Mouse (Mus musculus) cerebellum, adult 2 months (tissue): Measurements from ENCODE around the gene Ncoa4. TPM values are rescaled to one million over a fixed set of nuclear protein-coding genes. Genes with fewer than 3 reads are reported as not detected.
"Not testable (repeated sequence)": the region's sequence is repeated elsewhere in the genome, so short reads cannot be mapped to it uniquely, and the experiment has no call there.

Experiments used
- DNase-seq, 2 experiments: peaks; one replicate each; pipeline ENCODE4 v3.0.0; 2021
- H3K27ac ChIP-seq: fragments of 200-500 bp; 2 replicates; pipeline ENCODE4 v1.5.1; 2012; ENCODE audit warnings: low read length, control low read depth, inconsistent platforms; ENCODE audit not compliant: insufficient read depth
- H3K27me3 ChIP-seq: fragments of 200-500 bp; 2 replicates; pipeline ENCODE4 v1.6.1; 2012; ENCODE audit warnings: inconsistent platforms, mild to moderate bottlenecking, low read length, moderate library complexity; ENCODE audit not compliant: control insufficient read depth, insufficient read depth
- H3K4me1 ChIP-seq: fragments of 200-500 bp; 2 replicates; pipeline ENCODE4 v1.6.1; 2011; ENCODE audit warnings: low read length; ENCODE audit not compliant: control insufficient read depth, insufficient read depth
- H3K4me3 ChIP-seq: fragments of 200-500 bp; replicated peaks from 2 replicates; pipeline ENCODE3; 2011; ENCODE audit warnings: mild to moderate bottlenecking, low read depth, low read length, control low read depth; ENCODE audit not compliant: insufficient read depth
- CTCF ChIP-seq: fragments of 200-500 bp; IDR thresholded peaks from 2 replicates; pipeline ENCODE4 v1.5.1; 2011; ENCODE audit warnings: low read depth, mild to moderate bottlenecking, control low read depth, low read length, moderate library complexity, borderline replicate concordance; ENCODE audit not compliant: insufficient read depth
- POLR2A ChIP-seq: fragments of 200-500 bp; IDR thresholded peaks from 2 replicates; pipeline ENCODE4 v1.6.1; 2011; ENCODE audit warnings: low read length, control low read depth, borderline replicate concordance; ENCODE audit not compliant: insufficient read depth
- WGBS: fragments of 180-500 bp; shearing (Covaris S2); methylation state at CpG from one replicate; pipeline ENCODE4 v1.1.7; 2018; 5-methylcytosine and 5-hydroxymethylcytosine counted together
- polyA plus RNA-seq: library from polyadenylated mRNA; depleted of rRNA; stranded (reverse); fragments of >200 nt; gene quantifications from 2 replicates; pipeline ENCODE4 v1.2.3, GENCODE M21; 2012

Ncoa4 gene
- polyA plus RNA-seq, 1 experiment: 69.7 TPM

- WGBS: 76% methylated on average over 3 of the region's 3 CpGs
- TF ChIP-seq POLR2A (no peak), CTCF (no peak)
- Histone ChIP-seq H3K27ac (no peak overlapping the region), H3K27me3 (no peaks in the 10 kb centered on the region), H3K4me3 (no peak overlapping the region), H3K4me1 (no peaks in the 10 kb centered on the region; the same call in 1 of the 2 replicates)
- DNase-seq: no peak
Observed at GRCm38 (mm10) chr14:32168653-32169231, 9.1 kb downstream of the Ncoa4 start.

DNA sequence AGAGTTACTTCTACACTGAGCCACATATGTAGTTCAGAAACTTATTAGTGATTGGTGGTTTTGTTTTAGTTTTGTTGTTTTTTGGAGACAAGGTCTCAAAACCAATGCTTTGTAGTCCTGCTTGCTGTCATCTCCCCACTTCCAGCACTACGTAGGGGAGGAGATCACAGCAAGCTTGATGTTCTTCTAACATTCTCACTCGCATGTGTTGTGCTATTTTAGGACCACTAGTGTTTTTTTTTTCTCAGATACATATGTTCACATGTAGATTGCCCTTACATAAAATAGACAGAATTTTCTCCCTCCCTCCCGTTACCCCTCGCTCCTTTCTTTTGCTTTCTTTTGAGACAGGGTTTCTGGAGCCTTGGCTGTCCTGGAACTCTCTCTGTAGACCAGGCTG lies 10.5 kb downstream of the Ncoa4 start:
- H3K4me1 ChIP-seq: no peaks in the 10 kb centered on the region; the same call in 1 of the 2 replicates
- H3K27ac ChIP-seq: no peak overlapping the region
- H3K27me3 ChIP-seq: no peaks in the 10 kb centered on the region
- H3K4me3 ChIP-seq: no peak overlapping the region
- no peak for DNase-seq
- TF ChIP-seq POLR2A (no peak), CTCF (no peak)
- 73% methylated on average over 4 of the region's 4 CpGs for WGBS

DNA sequence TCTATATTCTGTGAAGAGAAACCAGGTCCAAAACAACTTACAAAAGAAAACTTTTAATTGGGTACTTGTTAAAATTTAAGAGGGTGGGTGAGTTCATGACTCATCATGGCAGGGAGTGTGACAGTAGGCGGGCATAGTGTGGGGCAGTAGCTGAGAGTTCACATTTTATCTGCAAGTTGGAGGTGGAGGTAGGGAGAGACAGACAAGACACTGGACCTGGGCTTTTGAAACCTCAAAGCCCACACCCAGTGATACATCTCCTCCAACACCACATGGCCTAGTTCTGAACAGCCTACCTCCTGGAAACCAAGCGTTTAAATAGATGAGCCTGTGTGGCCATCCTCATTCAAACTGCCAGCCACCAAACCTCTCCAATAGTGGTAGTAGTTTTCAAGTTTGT lies 15.6 kb downstream of the Ncoa4 start:
- H3K27me3 ChIP-seq: no peaks in the 10 kb centered on the region
- H3K27ac ChIP-seq: no peak overlapping the region
- H3K4me1 ChIP-seq: no peaks in the 10 kb centered on the region
- H3K4me3 ChIP-seq: no peak overlapping the region
- no peak for TF ChIP-seq CTCF
- TF ChIP-seq POLR2A: no peak
- no peak for DNase-seq
- 90% methylated on average over 2 of the region's 2 CpGs for WGBS

- not testable (repeated sequence) for H3K27me3 ChIP-seq, H3K27ac ChIP-seq, H3K4me1 ChIP-seq, DNase-seq, H3K4me3 ChIP-seq
- WGBS: 78% methylated on average over 5 of the region's 5 CpGs
Observed at GRCm38 (mm10) chr14:32176590-32176989, 16.9 kb downstream of the Ncoa4 start.

DNA sequence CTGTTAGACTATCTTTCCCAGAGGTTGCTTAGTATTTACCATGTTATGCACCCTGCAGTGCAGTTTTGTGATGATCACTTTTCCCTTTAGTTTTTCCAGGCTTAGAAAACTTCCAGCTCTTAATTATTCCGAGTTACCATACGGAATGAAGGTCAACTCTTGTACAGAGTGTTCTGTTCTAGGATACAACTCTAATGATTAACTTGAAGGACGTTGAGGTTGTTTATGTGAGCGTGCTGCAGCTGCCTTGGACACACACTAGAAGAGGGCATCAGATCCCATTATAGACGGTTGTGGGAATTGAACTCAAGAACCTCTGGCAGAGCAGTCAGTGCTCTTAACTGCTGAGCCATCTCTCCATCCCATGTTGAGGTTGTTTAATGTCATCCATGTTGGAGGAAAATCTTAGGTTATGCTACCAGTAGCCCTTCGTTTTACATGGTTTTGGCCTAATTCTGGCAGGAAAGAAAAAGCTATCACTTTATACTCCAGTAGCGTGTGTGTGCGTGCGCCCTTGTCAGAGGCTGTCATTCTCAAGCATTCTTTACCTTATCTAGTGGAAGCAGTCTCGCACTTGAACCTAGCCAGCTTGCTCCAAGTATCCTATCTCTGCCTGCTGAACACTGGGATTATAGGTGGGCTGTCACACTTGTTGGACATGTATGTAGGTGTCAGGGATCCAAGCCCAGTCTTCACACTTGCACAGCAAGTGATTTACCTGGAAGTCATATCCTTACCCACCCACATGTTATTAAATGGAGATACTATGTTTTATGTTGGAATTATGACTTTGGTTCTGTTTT lies 19.9 kb downstream of the Ncoa4 start:
- Histone ChIP-seq H3K27ac (no peak overlapping the region), H3K4me3 (no peak overlapping the region), H3K4me1 (no peaks in the 10 kb centered on the region), H3K27me3 (no peaks in the 10 kb centered on the region)
- WGBS: 93% methylated on average over 10 of the region's 10 CpGs
- DNase-seq: no peak
- TF ChIP-seq POLR2A (no peak), CTCF (no peak)

DNA sequence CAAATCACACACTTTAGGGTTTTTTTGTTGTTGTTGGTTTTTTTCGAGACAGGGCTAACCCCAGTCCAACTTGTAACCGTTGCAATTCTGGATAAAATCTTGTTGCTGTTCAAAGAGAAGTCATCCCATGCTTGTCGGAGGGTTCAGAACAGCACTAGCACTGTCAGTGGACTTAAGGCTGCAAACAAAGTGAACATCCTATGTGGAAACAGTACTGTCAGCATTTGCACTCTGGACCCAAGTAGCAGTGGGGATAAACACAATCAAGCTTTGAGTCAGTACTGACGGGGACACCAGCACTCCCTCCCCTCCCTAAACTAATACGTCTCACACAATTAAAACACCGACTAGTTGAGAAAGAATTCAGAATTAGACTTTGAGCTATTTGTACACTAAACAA lies 21.2 kb downstream of the Ncoa4 start:
- no peak for DNase-seq
- H3K4me1 ChIP-seq: no peaks in the 10 kb centered on the region
- TF ChIP-seq POLR2A (no peak), CTCF (no peak)
- no peaks in the 10 kb centered on the region for H3K27me3 ChIP-seq
- H3K27ac ChIP-seq: no peak overlapping the region
- H3K4me3 ChIP-seq: no peak overlapping the region
- WGBS: 86% methylated on average over 6 of the region's 6 CpGs

DNA sequence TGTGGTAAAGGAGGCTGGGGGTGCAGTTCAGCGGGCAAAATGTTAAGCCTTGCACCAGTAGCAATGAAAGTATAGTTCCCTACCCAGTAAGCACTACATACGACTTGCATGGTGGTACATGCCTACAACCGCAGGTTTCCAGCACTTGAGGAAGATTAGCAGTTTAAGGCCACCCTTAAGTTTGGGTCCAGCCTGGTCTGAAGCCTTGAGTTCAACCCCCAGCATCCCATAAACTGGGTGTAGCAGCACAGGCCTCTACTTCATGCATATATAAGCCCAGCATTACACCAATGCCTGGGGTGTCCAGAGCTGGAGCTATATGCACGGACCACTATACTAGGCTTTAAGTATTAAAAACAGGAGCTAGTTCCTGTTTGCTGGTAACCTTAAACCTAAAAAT lies 24.2 kb downstream of the Ncoa4 start:
- 95% methylated on average over 4 of the region's 4 CpGs for WGBS
- no peak for DNase-seq
- TF ChIP-seq CTCF (no peak), POLR2A (no peak)
- Histone ChIP-seq H3K4me1 (no peaks in the 10 kb centered on the region), H3K27ac (no peak overlapping the region), H3K4me3 (no peak overlapping the region), H3K27me3 (no peaks in the 10 kb centered on the region)
